Mouse (Mus musculus): ENCODE results near the gene Pcca. TPM values are rescaled to one million over a fixed set of nuclear protein-coding genes. Genes with fewer than 3 reads are reported as not detected.
"Not testable (repeated sequence)": the region's sequence is repeated elsewhere in the genome, so short reads cannot be mapped to it uniquely, and the experiment has no call there.

Gene Pcca
- polyA plus RNA-seq, 1 experiment from 2014 or later, result 34.6 TPM

DNA sequence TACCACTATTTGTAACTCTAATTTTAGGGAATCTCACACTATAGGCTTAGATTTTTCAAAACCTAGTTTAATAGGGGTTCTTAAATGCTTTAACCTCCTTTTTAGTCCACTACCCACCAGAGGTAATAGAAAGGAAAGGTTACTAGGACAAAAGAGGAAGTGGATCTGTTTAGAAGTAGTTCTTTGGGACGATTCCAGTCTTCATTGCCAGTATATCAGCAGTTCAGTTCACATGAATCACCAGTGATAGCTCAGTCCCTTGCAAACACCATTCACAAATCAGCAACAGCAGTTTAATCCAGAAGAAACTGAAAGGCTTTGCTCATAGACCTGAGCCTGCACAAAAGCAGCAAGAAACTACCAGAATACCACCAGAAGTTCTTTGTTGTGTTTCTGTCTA, 14.8 kb downstream of the Pcca start:
- Histone ChIP-seq H3K4me3 (replicated peaks; ENCODE audit: low read length) (no peak overlapping the region), H3K9ac (no peak overlapping the region), H3K4me1 (replicated peaks; ENCODE audit: control insufficient read depth, insufficient read depth, low read length) (no peaks in the 10 kb centered on the region), H3K27ac (no peak overlapping the region), H3K27me3 (ENCODE audit: control insufficient read depth, insufficient read depth, low read length) (no peaks in the 10 kb centered on the region), H3K36me3 (replicated peaks; ENCODE audit: control insufficient read depth, insufficient read depth) (no peaks in the 10 kb centered on the region), H3K9me3 (ENCODE audit: control insufficient read depth, low read length) (no peaks in the 10 kb centered on the region), H3K4me2 (replicated peaks) (no peak overlapping the region)
- WGBS, result 93% methylated on average over 1 of the region's 1 CpGs
- DNase-seq (ENCODE audit: low spot score) (no peak), ATAC-seq (ENCODE audit: low FRiP score) (no peak)

DNA sequence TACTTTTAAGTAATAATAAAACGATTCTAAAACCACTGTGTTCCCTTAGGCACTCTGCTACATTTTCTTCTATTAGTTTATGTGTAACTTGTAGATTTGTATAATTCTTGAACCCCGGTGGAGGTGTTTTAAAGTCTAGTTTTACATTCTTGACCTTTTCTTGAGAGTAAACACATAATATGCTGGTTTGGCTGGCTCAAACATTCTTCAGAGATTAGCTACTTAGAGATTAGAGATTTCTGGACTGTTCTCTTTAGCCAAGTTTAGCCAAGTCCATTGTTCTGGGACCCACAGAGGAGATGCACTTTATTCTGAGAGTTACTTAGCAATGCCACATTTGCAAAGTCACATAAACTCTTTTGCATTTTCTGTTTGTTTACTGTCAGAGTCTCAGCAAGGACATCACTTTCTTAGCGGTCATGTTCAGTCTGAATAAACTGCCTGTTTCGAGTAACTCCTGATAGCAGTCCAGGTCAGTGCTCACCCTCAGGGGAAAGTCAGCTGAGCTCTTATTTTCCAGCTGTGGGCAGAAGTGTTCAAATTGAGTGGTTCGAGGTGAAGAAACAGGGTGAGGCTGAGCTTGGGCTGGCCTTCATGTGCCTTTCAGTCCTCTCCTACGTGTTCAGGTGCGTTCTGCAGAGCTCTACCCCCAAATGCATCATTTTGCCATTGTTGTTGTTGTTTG, 18.8 kb downstream of the Pcca start:
- H3K4me1 ChIP-seq (replicated peaks; ENCODE audit: control insufficient read depth, insufficient read depth, low read length), result no peaks in the 10 kb centered on the region
- no peaks in the 10 kb centered on the region for H3K27me3 ChIP-seq (ENCODE audit: control insufficient read depth, insufficient read depth, low read length)
- H3K4me2 ChIP-seq (replicated peaks), result no peak overlapping the region
- H3K36me3 ChIP-seq (replicated peaks; ENCODE audit: control insufficient read depth, insufficient read depth), result no peaks in the 10 kb centered on the region
- H3K9me3 ChIP-seq (ENCODE audit: control insufficient read depth, low read length), result no peaks in the 10 kb centered on the region
- ATAC-seq (ENCODE audit: low FRiP score), result no peak
- WGBS, result 85% methylated on average over 7 of the region's 7 CpGs
- no peak for DNase-seq (ENCODE audit: low spot score)
- no peak overlapping the region for H3K9ac ChIP-seq
- H3K4me3 ChIP-seq (replicated peaks; ENCODE audit: low read length), result no peak overlapping the region
- H3K27ac ChIP-seq, result no peak overlapping the region

DNA sequence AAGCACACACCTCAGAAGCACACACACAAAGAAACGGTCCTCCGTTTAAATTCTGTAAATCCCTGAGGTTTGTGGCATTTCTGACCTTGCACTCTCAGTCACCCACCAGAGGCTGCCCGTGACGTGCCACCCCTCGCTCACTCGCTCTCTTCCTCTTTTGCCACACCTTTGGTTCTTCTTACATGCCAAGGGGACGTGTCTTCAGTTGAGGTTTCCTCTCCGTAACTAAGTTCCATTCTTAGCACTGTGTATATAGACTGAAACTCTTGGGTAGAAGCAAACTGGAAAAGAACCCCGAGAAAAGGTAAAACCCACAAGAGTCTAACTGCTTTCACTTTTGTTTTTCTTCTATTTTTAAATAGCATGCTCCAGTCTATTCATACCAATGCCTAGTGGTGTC, 23.2 kb downstream of the Pcca start:
- Histone ChIP-seq H3K9me3 (ENCODE audit: control insufficient read depth, low read length) (no peaks in the 10 kb centered on the region), H3K27me3 (ENCODE audit: control insufficient read depth, insufficient read depth, low read length) (no peaks in the 10 kb centered on the region), H3K36me3 (replicated peaks; ENCODE audit: control insufficient read depth, insufficient read depth) (no peaks in the 10 kb centered on the region), H3K27ac (no peak overlapping the region), H3K4me1 (replicated peaks; ENCODE audit: control insufficient read depth, insufficient read depth, low read length) (no peaks in the 10 kb centered on the region), H3K4me3 (replicated peaks; ENCODE audit: low read length) (no peak overlapping the region), H3K9ac (no peak overlapping the region), H3K4me2 (replicated peaks) (no peak overlapping the region)
- 91% methylated on average over 9 of the region's 9 CpGs for WGBS
- DNase-seq (ENCODE audit: low spot score) (no peak), ATAC-seq (ENCODE audit: low FRiP score) (no peak)

DNA sequence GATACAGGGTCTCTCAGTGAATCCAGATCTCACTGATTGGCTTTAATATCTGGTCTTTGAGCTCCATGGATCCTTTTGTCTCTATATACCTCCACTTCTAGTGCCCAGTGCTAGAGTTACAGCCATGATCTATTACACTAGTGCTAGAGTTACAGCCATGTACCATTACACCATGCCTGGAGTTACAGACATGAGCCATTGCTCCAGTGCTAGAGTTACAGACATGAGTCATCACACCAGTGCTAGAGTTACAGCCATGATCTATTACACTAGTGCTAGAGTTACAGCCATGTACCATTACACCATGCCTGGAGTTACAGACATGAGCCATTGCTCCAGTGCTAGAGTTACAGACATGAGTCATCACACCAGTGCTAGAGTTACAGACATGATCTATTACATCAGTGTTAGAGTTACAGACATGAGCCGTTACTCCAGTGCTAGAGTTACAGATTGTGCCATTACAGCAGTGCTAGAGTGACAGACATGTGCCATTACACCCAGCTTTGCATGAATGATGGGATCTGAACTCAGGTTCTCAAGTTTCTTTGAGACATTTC, 26.8 kb downstream of the Pcca start:
- H3K27me3 ChIP-seq (ENCODE audit: control insufficient read depth, insufficient read depth, low read length); H3K4me1 ChIP-seq (replicated peaks; ENCODE audit: control insufficient read depth, insufficient read depth, low read length); DNase-seq (ENCODE audit: low spot score); ATAC-seq (ENCODE audit: low FRiP score); H3K27ac ChIP-seq; H3K36me3 ChIP-seq (replicated peaks; ENCODE audit: control insufficient read depth, insufficient read depth); H3K9ac ChIP-seq; H3K9me3 ChIP-seq (ENCODE audit: control insufficient read depth, low read length); H3K4me3 ChIP-seq (replicated peaks; ENCODE audit: low read length); H3K4me2 ChIP-seq (replicated peaks): not testable (repeated sequence)
- WGBS, result 94% methylated on average over 1 of the region's 1 CpGs

DNA sequence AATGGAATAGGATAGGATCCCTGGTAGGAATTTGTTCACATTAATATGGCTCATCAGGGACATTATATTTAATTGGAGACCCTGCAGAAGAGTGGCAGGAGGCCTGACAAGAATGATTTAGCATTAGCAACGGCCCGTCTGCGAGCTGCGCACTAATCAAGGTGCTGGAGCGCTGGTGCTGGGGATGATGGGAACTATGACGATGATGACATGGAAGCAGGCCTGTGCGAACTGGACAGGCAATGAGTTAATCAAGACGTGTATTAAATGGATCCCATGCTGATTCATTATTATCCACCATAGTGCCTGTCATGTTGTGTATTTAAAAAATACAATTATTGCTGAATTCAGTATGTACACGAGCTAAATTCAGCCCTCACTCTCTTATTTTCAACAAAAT, 36.7 kb downstream of the Pcca start:
- no peak overlapping the region for H3K4me2 ChIP-seq (replicated peaks)
- WGBS, result 35% methylated on average over 9 of the region's 9 CpGs
- H3K4me1 ChIP-seq (replicated peaks; ENCODE audit: control insufficient read depth, insufficient read depth, low read length), result no peaks in the 10 kb centered on the region
- H3K4me3 ChIP-seq (replicated peaks; ENCODE audit: low read length), result no peak overlapping the region
- H3K9me3 ChIP-seq (ENCODE audit: control insufficient read depth, low read length), result no peaks in the 10 kb centered on the region
- H3K27ac ChIP-seq, result no peak overlapping the region
- no peaks in the 10 kb centered on the region for H3K36me3 ChIP-seq (replicated peaks; ENCODE audit: control insufficient read depth, insufficient read depth)
- H3K27me3 ChIP-seq (ENCODE audit: control insufficient read depth, insufficient read depth, low read length), result no peaks in the 10 kb centered on the region
- ATAC-seq (ENCODE audit: low FRiP score), result peak; percentile 48; the same call in 1 of the 2 replicates
- DNase-seq (ENCODE audit: low spot score), result no peak
- H3K9ac ChIP-seq, result no peak overlapping the region

DNA sequence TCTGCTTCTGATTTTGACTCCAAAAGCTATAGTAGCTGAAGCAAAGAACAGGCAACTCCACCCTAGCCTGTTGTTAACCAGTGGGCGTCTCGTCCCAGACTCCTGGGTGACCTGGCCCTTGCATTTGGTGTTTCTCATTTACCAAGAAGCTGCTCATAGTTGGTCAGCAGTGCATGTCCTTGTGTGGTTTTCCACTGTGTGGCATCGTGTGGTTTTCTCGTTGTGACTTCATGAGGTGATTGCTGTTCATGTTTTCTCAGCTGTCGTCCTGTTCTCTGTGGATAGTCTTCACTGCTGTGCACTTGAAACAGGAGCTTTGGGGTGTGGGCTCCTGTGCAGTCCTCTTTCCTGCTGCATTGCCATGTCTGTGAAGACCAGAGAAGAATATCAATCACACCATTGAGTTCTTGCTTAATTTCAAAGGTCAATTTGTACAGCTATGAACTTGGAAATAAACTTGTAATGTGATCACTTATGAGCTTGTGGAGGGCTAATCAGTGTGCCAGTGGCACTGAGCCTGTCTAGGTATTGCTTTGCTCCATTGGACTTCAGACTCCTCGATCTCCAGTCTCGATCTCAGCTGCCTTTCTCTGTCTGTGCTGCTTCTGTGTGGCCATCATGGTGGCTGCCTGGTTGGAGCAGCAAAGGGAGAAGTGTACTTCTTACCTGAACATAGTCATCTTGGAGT, 40.1 kb downstream of the Pcca start:
- ATAC-seq (ENCODE audit: low FRiP score) (no peak), DNase-seq (ENCODE audit: low spot score) (no peak)
- 85% methylated on average over 7 of the region's 7 CpGs for WGBS
- no peak overlapping the region for H3K4me2 ChIP-seq (replicated peaks)
- H3K9ac ChIP-seq, result no peak overlapping the region
- H3K27ac ChIP-seq, result no peak overlapping the region
- H3K36me3 ChIP-seq (replicated peaks; ENCODE audit: control insufficient read depth, insufficient read depth), result no peaks in the 10 kb centered on the region
- H3K4me3 ChIP-seq (replicated peaks; ENCODE audit: low read length), result no peak overlapping the region
- H3K9me3 ChIP-seq (ENCODE audit: control insufficient read depth, low read length), result peaks cover 4% of the 10 kb centered on the region; the same call in 1 of the 2 replicates
- no peaks in the 10 kb centered on the region for H3K27me3 ChIP-seq (ENCODE audit: control insufficient read depth, insufficient read depth, low read length)
- no peaks in the 10 kb centered on the region for H3K4me1 ChIP-seq (replicated peaks; ENCODE audit: control insufficient read depth, insufficient read depth, low read length)

DNA sequence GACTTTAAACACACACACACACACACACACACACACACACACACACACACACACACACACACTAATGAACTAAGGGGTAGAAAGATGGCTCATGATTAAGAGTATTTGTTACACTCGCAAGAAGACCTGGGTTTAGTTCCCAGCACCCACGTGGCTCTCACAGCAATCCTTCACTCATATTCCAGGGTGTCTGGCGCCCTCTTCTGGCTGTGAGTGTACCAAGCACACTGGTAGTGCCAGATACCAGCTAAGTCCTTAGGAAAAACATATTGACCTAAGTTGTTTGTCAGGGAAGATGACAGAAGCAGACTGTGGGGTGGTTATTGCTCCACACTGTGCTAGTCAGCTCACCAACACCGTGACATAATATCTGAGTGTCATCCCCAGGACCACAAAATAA, 43.7 kb downstream of the Pcca start:
- peaks cover 4% of the 10 kb centered on the region; the same call in 1 of the 2 replicates for H3K9me3 ChIP-seq (ENCODE audit: control insufficient read depth, low read length)
- no peak overlapping the region for H3K4me3 ChIP-seq (replicated peaks; ENCODE audit: low read length)
- ATAC-seq (ENCODE audit: low FRiP score) (no peak), DNase-seq (ENCODE audit: low spot score) (no peak)
- H3K27ac ChIP-seq, result no peak overlapping the region
- H3K36me3 ChIP-seq (replicated peaks; ENCODE audit: control insufficient read depth, insufficient read depth), result no peaks in the 10 kb centered on the region
- no peaks in the 10 kb centered on the region for H3K4me1 ChIP-seq (replicated peaks; ENCODE audit: control insufficient read depth, insufficient read depth, low read length)
- no peak overlapping the region for H3K9ac ChIP-seq
- 86% methylated on average over 4 of the region's 4 CpGs for WGBS
- no peak overlapping the region for H3K4me2 ChIP-seq (replicated peaks)
- H3K27me3 ChIP-seq (ENCODE audit: control insufficient read depth, insufficient read depth, low read length), result no peaks in the 10 kb centered on the region

DNA sequence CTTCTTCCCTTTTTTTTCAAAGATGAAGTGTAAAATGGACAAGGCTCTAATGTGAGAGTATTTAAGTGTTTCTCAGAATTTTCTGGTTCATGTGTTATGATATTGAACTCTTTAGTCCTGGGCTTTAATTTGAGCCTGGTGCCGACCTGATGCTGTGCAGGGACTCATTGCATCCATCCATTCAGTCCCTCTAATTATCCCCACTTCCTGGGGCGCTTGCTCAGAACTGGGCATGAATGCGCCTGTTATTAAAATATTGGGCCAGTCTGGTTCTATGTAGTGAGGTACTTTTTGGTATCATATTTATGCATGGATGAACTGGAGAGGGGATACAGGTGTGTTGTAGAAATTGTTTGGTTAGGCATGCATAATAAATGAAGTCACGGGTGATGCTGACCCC, 47.9 kb downstream of the Pcca start:
- ATAC-seq (ENCODE audit: low FRiP score), result no peak
- no peak for DNase-seq (ENCODE audit: low spot score)
- no peak overlapping the region for H3K9ac ChIP-seq
- H3K4me3 ChIP-seq (replicated peaks; ENCODE audit: low read length), result no peak overlapping the region
- H3K27ac ChIP-seq, result no peak overlapping the region
- H3K4me2 ChIP-seq (replicated peaks), result no peak overlapping the region
- H3K27me3 ChIP-seq (ENCODE audit: control insufficient read depth, insufficient read depth, low read length), result no peaks in the 10 kb centered on the region
- peaks cover 4% of the 10 kb centered on the region; the same call in 1 of the 2 replicates for H3K9me3 ChIP-seq (ENCODE audit: control insufficient read depth, low read length)
- H3K4me1 ChIP-seq (replicated peaks; ENCODE audit: control insufficient read depth, insufficient read depth, low read length), result no peaks in the 10 kb centered on the region
- WGBS, result 80% methylated on average over 4 of the region's 4 CpGs
- H3K36me3 ChIP-seq (replicated peaks; ENCODE audit: control insufficient read depth, insufficient read depth), result no peaks in the 10 kb centered on the region

DNA sequence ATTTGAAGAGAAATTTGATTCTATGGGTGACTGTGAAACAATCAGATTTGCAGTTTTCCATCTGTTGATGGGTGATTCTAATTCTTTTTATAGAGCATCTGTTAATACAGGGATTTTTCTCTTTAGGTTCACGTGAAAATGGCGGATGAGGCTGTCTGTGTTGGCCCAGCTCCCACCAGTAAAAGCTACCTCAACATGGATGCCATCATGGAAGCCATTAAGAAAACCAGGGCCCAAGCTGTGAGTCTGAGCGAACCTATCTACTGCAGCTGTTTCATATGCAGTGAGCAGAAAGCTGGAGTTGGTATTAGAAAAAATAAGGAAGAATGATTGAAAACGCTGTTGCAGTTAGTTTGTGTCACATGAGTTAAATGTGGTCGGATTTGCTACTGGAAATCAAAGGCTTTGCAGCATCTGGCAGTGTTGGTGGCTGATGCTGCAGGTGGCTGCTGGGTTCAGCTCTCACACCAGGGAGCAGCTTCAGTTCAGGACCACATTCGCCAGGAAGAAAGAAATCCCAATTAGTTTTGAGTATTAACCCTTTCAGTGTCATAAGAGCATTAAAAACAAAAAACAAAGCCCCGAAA, 48.5 kb downstream of the Pcca start:
- Histone ChIP-seq H3K4me1 (replicated peaks; ENCODE audit: control insufficient read depth, insufficient read depth, low read length) (no peaks in the 10 kb centered on the region), H3K4me3 (replicated peaks; ENCODE audit: low read length) (no peak overlapping the region), H3K4me2 (replicated peaks) (no peak overlapping the region), H3K36me3 (replicated peaks; ENCODE audit: control insufficient read depth, insufficient read depth) (no peaks in the 10 kb centered on the region), H3K9ac (no peak overlapping the region), H3K27me3 (ENCODE audit: control insufficient read depth, insufficient read depth, low read length) (no peaks in the 10 kb centered on the region), H3K9me3 (ENCODE audit: control insufficient read depth, low read length) (peaks cover 2% of the 10 kb centered on the region; the same call in 1 of the 2 replicates), H3K27ac (no peak overlapping the region)
- ATAC-seq (ENCODE audit: low FRiP score) (no peak), DNase-seq (ENCODE audit: low spot score) (no peak)
- 57% methylated on average over 7 of the region's 7 CpGs for WGBS

Data from hindbrain, embryonic 14.5 days (tissue).